Mouse (Mus musculus) megakaryocyte, adult 5-6 weeks (primary cell): Measurements from ENCODE around the gene Best3. TPM values are rescaled to one million over a fixed set of nuclear protein-coding genes. Genes with fewer than 3 reads are reported as not detected.

Source experiments
- ATAC-seq: 2 replicates; pipeline ENCODE4 v1.8.0; 2016; ENCODE audit warnings: mild to moderate bottlenecking, inconsistent platforms; ENCODE audit not compliant: poor library complexity, severe bottlenecking
- total RNA-seq, 2 experiments: library from RNA; stranded (forward) in 1 of 2; stranded (reverse) in 1 of 2; fragments of 153-499, 151-499 nt in 1 of 2; fragments of 221-1000, 200-1000 nt in 1 of 2; gene quantifications; 2 replicates each; pipeline versions ENCODE4 v1.2.3 to v1.2.4; 2015 to 2017

The Best3 gene
- total RNA-seq (2015) (not detected in 2 replicates), total RNA-seq (2017) (not detected in 2 replicates)

DNA sequence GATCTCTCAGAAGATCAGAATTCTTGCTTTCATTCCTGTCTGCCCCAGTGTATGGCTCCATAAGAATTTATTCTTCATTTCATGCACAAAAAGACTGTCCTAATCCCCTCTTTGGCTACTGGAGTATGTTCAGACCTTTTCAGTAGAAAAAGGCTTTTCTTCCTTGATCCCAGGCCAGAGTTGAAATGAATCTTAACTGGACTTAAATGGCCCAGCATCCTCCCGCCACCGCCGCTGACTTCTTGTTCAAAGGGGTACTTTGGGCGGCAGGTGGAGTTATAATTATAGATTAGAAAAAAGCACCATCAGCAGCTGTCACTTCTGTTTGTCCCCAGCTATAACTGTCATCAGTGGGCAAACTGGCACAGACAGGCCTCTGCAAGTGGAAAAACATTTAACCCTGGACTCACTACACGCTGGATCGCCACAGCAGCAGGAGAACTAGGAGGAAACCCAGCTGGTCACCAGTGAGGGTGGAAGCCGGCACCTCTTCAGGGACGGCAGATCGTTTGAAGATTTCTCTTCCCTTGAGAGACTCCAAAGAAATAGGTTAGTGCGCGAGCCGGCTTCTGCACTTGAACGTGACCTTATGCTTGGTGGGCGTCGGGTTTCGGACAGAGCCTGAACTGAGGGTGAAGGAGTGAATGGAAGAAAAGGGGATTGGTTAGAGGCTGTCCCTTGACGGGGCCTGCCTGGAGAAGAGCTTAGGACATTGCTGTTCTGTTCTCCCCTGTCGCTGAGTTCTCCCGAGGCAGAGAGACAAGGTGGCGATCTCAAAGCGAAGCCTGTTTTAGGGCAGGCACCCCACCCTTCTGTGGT, at the start of gene Best3:
TSS of gene Best3 (plus strand) at position 51 of the 819 bp plus-strand sequence.
- no peak for ATAC-seq

DNA sequence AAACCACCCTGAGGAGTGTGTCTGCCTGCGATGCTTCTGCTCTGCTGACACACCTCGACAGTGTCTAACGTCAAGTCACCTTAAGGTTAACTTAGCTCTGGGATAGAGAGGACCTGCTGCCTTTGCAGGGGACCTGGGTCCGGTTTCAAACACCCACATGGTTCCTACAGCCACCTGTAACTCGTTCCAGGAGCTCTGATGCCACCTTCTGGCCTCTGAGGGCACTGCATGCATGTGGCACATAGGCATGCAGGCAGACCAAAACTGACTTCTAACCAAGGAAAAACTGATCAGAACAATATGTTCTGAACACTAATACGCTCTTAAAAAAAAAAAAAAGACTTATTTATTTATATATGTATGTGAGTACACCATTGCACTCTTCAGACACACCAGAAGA, 43.1 kb upstream of the Best3 start:
- ATAC-seq: peak; percentile 71

DNA sequence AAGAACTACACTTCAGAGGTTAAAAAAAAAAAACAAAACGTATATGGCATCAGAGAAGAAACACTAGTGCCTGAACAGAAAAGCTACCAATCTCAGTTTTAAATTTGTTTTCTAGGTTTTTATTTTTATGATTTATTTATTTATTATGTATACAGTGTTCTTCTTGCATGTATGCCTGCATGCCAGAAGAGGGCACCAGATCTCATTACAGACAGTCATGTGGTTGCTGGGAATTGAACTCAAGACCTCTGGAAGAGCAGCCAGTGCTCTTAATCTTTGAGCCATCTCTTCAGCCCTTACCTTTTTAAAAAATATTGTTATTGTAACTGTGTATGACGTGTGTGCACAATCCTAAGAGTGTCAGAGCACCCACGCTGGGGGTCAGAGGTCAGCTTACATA, 42.0 kb upstream of the Best3 start:
- no peak for ATAC-seq

DNA sequence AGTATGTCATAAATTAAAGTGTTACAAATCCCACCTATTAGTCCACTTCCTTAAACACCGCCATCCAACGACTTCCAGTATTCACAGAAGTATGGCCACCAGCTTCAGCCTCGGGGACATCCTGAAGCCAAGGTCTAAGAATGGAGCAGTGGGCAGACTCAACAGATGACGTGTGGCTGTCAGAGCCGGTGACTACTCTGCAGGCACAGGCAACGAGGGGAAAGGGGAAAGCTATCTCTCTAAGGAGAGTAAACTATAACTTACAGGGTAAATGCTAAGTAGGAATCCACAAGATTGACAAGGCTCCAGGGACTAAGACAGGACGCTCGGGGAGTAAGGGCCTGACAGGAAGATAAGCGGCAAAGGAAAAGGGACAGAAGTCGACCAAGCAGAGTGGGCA, 41.2 kb upstream of the Best3 start:
- no peak for ATAC-seq

DNA sequence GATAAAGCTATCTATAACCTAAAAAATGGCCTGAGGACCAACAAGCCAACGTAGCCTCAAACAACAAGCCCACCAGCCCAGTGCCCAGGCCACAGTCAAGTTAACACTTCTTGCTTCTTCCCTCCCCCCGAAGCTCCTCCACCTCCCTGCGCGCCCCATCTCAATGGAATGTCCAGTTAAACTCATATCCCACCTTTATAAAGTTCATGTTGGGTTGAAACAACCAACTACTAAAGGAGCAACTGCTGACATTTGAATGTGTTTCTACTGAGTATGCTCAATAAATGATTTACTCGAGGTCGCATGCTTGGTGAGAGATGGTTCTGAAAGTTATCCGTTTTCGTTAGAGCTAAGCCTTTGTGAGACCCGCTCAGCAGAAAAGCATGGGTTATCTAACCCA, 37.7 kb upstream of the Best3 start:
- no peak for ATAC-seq

DNA sequence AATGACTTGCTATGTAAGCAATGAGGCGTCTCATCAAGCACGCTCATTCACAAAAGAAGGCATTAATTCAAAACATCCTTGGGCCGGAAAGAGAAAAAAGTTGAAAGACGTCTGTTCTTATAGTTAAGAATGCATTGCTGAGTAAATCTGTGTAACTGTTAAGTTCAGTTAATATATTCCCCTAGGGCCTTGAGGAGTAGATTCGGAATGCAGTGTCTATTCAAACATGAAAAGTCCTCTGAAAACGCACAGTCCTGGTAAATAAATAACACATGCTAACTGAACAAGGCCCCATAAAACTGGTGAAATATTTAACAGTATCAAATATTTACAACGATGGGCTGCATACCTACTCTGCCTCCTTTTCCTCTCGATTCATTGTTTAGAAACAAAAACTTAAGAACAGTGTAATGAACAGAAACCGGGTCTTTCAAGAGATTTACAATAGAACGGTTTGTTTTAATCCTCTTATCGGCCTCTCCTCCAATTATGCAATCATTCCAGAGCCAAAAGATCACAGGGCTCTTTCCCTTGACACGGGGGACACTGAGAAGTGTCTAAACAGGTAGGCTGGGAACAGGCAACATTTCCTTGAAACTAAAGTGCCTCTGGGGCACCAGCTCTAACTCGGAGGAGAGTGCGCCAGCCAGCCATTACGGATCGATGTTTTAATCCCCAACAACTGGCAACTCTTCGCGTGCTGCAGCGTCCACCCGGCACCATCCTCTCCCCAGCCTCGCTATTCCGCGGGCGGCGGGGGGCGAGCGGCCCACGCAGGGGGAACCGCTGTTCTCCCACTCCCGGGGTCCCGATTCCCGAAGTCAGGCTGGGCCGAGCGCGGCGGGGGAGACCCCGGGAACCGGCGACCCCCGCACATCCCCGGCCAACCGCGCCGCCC, 36.8 kb upstream of the Best3 start:
- ATAC-seq: no peak

DNA sequence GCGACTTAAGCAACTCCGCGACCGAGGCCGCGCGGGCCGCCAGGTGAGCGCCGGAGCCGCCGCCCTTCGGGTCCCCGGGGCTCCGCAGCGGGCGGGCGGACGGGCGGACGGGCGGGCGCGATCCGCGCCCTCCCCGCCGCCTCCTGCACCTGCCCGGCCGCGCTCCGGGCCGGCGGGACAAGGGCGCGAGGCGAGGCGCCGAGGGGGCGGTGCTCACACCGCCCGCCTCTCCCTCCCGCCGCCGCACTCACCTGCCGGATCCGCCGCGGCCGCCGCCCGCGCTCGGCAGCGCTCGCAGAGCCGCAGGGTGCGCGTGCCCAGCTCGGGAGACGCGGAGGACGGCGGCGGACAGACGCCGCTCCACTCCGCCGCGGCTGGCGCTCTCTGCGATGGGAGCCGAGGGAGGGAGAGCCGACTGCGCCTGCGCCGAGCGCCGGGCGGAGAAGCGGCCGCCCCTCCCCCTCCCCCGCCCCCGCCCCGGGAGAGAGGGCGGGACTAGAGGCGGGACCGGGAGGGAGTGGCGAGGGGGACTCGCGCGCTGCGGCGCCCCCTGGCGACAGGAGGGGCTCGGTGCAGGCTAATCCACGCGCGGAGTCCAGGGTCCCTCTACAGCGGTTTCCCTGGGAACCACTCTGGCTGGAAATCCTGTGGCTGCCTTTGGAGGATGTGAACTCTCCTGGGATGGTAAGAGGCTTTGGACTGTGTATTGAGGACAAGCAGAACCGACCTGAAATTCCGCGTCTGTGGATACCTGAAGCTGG, 35.9 kb upstream of the Best3 start, which contains the start of gene Rab3ip:
TSS of gene Rab3ip (minus strand) at position 761 of the 761 bp plus-strand sequence.
- ATAC-seq: peak; percentile 97

DNA sequence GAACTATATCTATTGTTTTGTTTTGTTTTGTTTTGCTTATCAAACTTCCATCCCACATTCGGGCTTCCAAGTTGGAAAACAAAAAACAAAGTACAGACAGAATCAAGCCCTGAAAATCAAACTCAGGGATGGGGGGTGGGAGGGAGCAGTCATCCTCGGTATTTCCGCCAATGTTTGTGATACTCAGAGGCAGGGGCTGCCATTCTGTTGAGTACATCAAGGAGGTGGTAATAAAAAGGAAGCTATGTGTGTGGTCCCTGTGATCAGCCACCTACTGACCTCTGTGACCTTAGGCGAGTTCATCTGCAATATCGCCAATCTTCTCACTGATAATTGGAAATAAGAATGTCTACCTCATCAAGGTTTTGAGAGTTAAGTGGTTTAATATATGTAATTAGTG, 35.2 kb upstream of the Best3 start:
- ATAC-seq: peak; percentile 11; the same call in 1 of the 2 replicates

DNA sequence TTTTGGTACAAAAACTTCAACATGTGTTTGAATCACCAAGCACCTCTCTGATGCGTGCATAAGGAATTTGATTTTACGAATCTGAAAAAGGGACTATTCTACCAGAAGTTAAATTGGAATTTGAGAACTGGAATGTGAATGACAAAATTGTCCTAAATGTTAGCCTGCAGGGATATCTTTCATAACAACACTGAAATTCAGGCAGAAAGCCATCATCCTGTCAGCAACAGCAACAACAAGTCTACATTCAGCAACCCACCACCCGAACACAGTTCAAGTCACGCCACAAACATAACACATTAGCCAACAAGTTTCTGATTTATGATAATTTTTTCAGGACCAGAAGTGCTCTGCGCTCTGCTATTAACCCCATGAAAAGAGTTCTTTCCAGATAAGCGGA, 30.9 kb upstream of the Best3 start:
- no peak for ATAC-seq

DNA sequence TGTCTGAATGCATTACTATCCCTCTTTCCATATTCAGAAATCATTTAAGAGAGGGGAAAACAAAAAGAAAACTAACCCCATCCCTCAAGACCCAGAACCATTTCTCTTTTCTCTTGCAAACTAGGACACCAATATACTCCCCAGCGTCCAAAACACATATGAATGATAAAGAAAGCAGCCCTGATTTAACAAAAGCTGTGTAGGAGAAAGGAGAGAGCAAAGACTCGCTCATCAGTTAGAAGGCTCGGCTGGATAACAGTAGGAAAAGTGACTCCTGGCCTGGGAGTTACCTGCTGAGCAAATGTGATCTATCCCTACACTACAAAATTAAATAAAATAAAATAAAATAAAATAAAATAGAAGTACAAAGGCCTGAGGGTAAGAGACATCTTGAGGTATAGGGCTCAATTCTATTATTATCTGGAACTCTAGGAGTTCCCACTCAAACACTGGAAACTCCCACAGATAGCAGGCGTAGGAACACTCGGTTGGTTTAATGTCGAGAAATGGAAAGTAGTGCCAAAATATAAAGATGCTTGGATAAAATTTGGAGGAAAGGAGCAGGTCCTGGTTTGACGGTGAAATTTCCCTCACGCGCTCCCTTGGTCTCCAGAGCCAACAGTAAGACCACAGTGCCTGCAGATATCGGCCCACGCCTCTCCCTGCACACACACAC, 29.5 kb upstream of the Best3 start:
- no peak for ATAC-seq

DNA sequence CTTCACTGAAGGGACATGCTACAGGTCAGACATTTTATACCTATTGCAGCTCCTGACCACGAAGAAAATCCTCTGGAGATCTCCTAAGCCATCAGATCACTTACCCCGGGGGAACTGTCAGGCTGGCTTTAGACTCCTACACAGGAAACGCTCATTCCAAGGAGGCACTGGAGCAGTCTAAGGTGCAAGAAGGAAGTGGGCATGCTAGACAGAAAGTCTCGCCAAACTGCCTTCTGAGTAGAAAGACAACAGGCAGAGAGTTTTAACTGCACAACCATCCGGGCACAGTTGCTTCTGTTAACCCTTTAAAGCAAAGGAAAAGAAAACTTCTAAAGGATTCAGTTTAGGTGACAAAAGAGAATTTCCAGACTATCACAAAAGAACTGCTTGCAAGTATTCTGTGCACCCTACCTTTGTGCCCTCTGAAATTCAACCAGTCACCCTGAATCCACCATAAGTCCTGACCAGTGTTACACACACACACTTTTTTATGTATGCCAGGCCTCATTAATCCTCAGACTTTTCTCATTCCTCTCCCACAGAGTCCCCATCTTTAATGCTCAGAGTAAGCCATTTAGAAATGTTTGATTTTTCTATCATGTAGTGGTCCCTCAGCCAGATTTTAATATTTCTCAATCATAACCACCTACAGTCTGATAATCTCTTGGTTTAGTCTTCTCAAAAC, 28.1 kb upstream of the Best3 start:
- no peak for ATAC-seq

DNA sequence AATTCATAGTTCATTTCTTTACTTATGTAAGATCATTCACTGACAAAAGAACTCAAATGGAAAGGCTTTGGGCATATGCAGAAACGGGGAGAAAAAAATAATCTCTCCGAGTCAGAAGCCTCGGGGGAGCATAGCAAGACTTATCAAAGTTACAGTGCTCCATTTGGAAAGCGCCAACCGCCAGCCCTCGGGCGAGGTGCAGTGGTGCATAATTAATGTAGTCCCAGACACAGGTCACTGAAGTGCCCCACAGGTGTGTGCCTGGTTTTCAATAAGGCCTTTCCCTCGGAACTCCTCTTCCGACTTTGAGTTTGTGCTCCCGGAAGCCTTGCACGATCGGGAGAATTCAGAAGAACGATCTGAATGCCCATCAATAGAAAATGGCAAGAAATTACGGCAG, 24.0 kb upstream of the Best3 start:
- ATAC-seq: no peak

DNA sequence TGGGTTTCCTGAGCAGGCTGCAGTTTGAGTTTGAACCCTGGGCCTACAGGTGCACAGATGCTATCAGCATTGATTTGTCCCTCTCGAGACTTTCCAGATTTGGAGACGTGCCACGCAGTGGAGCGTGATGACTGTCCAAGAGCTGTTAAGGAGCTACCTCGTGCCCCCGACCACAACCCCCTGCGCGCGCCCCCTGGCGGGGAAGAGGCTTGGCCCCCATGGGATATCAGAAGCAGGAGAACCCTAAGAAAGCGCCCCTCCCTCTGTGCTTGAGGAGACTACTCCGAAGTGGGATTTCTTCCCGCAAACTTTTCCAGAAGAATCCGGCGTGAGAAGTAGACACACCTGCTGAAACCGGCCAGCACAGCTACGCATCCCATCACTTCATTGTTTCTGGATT, 23.3 kb upstream of the Best3 start:
- no peak for ATAC-seq

DNA sequence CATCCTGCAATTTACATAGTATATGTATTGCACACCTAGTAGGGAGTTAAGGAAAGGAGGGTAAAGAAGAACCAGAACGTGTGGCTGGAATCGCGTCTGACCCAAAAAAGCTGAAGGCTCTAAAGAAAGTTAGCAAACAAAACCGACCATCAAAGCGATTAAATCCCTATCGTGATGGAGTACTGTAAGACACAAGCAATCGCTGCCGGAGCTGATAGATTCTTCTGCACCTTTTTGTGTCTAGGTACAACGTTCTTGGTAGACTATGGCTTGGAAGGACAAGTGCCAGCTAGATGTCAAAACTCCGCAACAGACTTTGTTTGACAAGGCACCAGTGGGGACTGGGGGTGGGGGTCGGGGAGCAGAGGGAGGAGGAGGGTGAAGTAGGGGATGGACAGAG, 22.0 kb upstream of the Best3 start:
- no peak for ATAC-seq

DNA sequence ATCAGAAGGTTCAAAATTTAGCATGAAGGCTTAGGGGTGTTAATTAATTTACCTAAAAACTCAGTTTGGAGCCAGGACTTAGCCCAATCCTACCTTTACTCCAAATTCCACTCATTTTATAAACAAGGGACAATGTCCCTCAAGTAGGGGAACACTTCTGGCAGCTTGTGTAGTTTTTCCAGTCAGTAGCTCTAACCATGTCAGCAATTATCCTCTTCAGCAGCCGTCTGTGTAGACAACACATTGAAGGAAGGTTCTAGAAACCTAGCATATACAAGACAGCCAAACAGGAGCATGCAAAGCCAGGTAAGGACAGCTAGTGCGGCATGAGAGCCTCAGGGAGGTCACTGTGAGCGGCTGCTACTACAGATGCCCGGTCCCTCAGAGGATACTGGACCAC, 21.5 kb upstream of the Best3 start:
- ATAC-seq: no peak

DNA sequence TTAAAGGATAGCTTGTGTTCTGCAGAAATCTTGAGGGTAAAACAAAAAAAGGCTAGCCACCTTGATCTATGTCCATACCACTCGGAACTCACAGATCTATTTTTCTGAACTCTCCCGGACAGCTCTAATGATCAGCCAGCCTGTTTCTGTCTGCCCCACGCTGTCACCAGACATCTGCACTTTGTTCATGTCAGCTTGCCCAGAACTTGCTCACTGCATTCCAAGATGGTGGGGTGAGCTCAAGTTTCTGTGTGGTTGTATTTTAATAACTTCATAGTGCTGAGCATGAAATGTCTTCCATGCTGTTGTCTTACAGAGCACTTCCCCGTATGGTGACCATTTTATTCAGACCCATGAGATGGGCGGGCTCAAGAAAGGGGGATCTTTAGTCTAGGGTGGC, 20.8 kb upstream of the Best3 start:
- no peak for ATAC-seq

DNA sequence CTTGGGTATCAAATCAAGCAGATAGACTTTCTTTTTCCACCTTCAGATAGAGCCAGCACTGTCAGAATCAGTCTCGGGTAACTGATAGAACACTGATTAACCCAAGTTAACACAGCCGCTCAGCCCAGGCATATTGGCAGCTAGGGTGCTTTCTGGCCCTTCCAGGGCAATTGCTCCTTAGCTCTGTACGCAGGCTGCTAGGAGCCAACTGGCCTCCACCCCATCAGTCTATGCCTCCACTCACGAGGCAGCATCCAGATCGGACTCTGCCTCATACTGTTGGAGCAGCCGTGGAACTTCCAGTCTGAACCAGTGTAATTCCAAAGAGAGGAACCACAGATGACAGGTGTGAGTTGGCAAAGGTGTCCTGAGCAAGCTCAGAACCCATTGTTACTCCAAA, 20.0 kb upstream of the Best3 start:
- ATAC-seq: no peak

DNA sequence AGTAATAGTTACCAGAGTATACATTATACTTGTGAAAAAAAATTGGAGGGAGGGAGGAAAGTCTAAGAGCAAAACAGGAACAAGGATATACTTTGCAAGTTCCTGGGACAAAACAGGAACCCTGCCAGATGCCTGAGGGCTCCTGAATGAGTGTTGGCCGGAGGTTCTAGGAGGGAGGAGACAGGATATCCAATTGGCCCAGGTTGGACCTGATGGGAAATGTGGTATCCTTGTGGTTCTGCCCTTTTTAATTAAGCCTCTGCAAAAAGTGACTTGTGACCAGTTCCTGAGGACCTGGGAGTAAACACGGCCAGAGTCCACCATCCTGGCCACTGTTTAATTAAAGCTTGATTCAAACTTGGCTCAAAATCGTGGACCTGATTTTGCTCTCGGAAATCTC, 17.4 kb upstream of the Best3 start:
- ATAC-seq: no peak

DNA sequence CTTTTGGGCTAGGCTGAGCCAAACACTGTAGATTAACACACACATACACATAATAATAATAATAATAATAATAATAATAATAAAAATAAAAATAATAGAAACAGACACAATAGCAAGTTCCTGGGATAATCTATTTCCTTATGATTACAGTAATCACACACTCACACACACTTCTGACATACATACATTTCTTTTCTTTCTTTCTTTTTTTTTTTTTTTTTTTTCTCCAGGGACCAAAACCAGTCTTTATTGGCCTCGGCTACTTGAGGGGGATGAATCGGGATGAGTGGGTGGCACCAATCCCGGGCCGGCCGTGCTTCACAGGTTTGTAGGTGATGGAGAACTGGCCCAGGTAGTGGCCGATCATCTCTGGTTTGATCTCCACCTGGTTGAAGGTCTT, 13.6 kb upstream of the Best3 start, which contains the start of gene Gm10271:
TSS of gene Gm10271 (minus strand) at position 101 of the 400 bp plus-strand sequence.
- ATAC-seq: no peak

DNA sequence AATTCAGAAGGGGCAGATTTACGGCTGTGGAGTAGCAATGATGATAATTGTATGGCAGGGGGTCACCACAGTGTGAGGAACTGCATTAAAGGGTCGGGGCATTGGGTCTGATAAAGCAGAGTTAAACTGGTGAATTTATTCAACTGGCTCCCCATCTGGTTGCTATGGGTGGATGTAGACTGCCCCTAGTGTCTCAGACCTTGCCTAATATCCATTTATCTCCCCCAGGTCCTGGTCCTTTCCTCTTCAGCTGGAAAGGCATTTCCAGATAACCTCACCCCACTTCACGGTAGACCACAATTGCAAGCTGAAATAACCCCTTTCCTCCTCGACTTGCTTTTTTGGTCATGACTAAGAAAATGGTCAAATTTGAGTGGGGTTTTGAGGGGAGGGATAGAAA, 8.7 kb upstream of the Best3 start:
- no peak for ATAC-seq
